Mouse (Mus musculus): ENCODE results near the gene Bsdc1.

DNA sequence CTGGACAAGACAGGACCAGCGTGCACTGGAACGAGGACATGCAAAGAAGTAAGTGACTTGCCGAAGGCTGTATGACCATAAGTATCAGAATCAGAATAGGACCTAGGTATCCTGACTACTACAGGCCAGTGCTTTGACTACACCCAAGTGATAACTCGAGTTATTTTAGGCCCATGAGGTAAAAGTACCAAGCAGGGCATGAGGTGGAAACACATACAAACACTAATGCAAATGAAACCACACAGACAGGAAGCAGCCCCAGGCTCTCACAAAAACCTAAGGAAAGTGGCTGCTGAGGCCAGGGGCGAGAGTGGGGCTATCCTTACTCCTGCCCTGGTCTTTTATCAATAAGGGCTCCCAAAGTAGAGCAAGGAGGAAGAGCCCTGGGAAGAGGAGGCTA, 64.0 kb downstream of the Bsdc1 start:
- TF ChIP-seq CTCF (IDR thresholded peaks at IDR 0.05; ENCODE audit: low read depth) (no peak), EP300 (optimal IDR thresholded peaks at IDR 0.05) (no peak)
